Mouse (Mus musculus) monocyte, adult 5-6 weeks (primary cell): Measurements from ENCODE around the gene Tex16. TPM values are rescaled to one million over a fixed set of nuclear protein-coding genes. Genes with fewer than 3 reads are reported as not detected.

Source experiments
- ATAC-seq: fragments of 153-309, 156-312 bp; replicated peaks from 2 replicates; pipeline ENCODE4 v1.8.0; 2017; ENCODE audit warnings: mild to moderate bottlenecking; ENCODE audit not compliant: low TSS enrichment, insufficient number of reproducible peaks, severe bottlenecking, poor library complexity, low FRiP score
- total RNA-seq: library from RNA; stranded (forward); fragments of 200-1000, 200-491, 200-594 nt; gene quantifications from 3 replicates; pipeline ENCODE4 v1.2.3, GENCODE M21; 2017

The Tex16 gene
- total RNA-seq: not detected in 3 replicates

DNA sequence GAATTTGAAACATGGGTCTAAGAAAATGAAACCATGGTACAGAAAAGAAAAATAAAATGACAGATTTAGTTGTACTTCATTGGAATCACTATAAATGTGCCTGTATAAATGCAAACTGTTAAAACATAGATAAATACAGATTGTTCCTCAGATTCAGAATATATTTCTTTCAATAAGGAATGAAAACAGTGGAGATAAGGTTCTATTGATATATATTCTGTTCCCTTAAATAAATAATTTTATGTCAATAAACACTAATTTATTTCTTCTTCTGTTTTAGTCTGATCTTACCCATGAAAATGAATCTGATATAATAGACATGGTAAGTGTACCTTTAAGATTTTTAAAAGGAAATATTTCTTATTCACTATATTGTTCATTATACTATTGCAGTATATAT, at the start of gene Tex16:
Tex16 (plus strand) TSS at position 301 of the 400 bp plus-strand sequence.
- ATAC-seq: no peak

DNA sequence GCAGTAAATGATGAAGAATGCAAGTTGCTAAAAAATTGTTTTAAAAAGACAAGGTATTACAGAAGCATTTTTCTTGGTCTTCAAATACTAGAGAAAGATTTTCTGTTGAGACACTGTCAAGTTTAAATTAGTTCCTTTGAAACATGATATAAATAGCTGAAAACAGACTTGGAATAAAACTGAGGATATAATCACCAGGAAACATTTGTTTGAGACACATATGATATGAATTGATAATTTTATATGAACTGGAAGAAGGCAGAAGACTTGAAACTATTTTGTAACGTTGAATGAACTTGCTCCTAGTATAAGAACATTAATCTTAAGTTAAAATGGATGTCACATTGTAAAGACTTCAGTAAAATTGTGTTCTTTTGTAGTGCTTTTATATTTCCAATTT, 11.1 kb upstream of the Tex16 start:
- no peak for ATAC-seq

Other genes starting within 250 kb of the Tex16 start
- not detected in 3 replicates for gene Gm45194, start 119.6 kb upstream of the Tex16 start, total RNA-seq
- not detected in 3 replicates for gene 4933403O08Rik, start 228.0 kb downstream of the Tex16 start, total RNA-seq